Mouse (Mus musculus) heart, adult 2 months (tissue): ENCODE measurements at regions not wholly inside any gene's neighbourhood (a gene's known extent, or its start where the extent isn't known, plus 50 kb on each side); places are given as distances from the start of the nearest gene placed in this dataset.

Source experiments
- CTCF ChIP-seq: fragments of 200-600 bp; IDR thresholded peaks from 2 replicates; pipeline ENCODE4 v1.8.1; 2022; ENCODE audit warnings: antibody characterized with exemption, mild to moderate bottlenecking, moderate library complexity
- POLR2A ChIP-seq: fragments of 200-500 bp; IDR thresholded peaks from 2 replicates; pipeline ENCODE4 v1.6.1; 2011; ENCODE audit warnings: mild to moderate bottlenecking, low read depth, low read length, control low read depth; ENCODE audit not compliant: insufficient read depth

- TF ChIP-seq POLR2A (no peak), CTCF (no peak)
These were observed 227.7 kb upstream of the Vstm2b start for GRCm38 (mm10) chr7:40670401-40670800.
